Mouse (Mus musculus) thymus, adult 2 months (tissue): ENCODE measurements around the gene Por. TPM values are rescaled to one million over a fixed set of nuclear protein-coding genes. Genes with fewer than 3 reads are reported as not detected.

ENCODE experiments used
- DNase-seq: peaks from one replicate; pipeline ENCODE4 v3.0.0; 2021
- H3K27ac ChIP-seq: fragments of 200-500 bp; 2 replicates; pipeline ENCODE4 v1.5.1; 2012; ENCODE audit warnings: low read length, control low read depth; ENCODE audit not compliant: control insufficient read depth, insufficient read depth
- H3K27me3 ChIP-seq: fragments of 200-500 bp; 2 replicates; pipeline ENCODE4 v1.6.1; 2012; ENCODE audit warnings: mild to moderate bottlenecking, low read length, moderate library complexity, mixed read lengths; ENCODE audit not compliant: control insufficient read depth, insufficient read depth
- H3K36me3 ChIP-seq: fragments of 200-500 bp; 2 replicates; pipeline ENCODE4 v1.6.1; 2012; ENCODE audit warnings: mild to moderate bottlenecking, low read length, moderate library complexity; ENCODE audit not compliant: control insufficient read depth, insufficient read depth
- H3K4me1 ChIP-seq: fragments of 200-500 bp; replicated peaks from 2 replicates; pipeline ENCODE4 v1.6.1; 2012; ENCODE audit warnings: low read length; ENCODE audit not compliant: control insufficient read depth, insufficient read depth
- H3K4me3 ChIP-seq: fragments of 200-500 bp; 2 replicates; pipeline ENCODE4 v1.5.1; 2012; ENCODE audit warnings: mild to moderate bottlenecking, low read length, control low read depth, moderate library complexity; ENCODE audit not compliant: control insufficient read depth, insufficient read depth
- CTCF ChIP-seq: fragments of 200-500 bp; IDR thresholded peaks from 2 replicates; pipeline ENCODE4 v1.5.1; 2012; ENCODE audit warnings: mild to moderate bottlenecking, control low read depth, low read length, moderate library complexity, borderline replicate concordance; ENCODE audit not compliant: control insufficient read depth, poor library complexity, insufficient read depth; ENCODE audit errors: extremely low read depth
- POLR2A ChIP-seq: fragments of 200-500 bp; IDR thresholded peaks from 2 replicates; pipeline ENCODE4 v1.6.1; 2012; ENCODE audit warnings: mild to moderate bottlenecking, low read length, control low read depth, moderate library complexity; ENCODE audit not compliant: control insufficient read depth, poor library complexity, insufficient read depth; ENCODE audit errors: extremely low read depth
- WGBS: fragments of 180-500 bp; shearing (Covaris S2); methylation state at CpG from one replicate; pipeline ENCODE4 v1.1.7; 2018; 5-methylcytosine and 5-hydroxymethylcytosine counted together
- polyA plus RNA-seq: library from polyadenylated mRNA; depleted of rRNA; stranded (reverse); fragments of >200 nt; gene quantifications from 2 replicates; pipeline ENCODE4 v1.2.3, GENCODE M21; 2012; rRNA removed

The Por gene
- polyA plus RNA-seq, 1 experiment: 132 TPM

DNA sequence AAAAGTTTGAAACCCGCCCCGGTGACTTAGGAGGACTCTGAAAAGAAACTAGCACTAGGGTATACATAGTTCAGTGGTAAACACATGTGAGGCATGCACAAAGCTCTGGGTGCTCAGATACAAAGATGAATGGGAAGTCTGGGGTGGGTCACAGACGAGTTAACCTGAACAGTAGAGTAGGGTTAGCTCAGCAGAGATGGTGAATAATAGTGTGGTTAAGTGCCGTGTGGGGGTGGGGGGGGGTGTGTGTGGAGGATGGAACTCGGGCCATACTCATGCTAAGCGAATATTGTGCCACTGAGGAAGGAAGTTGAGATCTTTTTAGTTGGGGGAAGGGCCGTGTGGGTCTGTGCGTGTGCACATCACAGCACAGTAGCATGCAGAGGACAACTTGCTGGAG is 110.5 kb downstream of the Por start:
- DNase-seq: no peak
- Histone ChIP-seq H3K4me3 (no peak overlapping the region), H3K36me3 (peaks cover 22% of the 10 kb centered on the region), H3K27ac (no peak overlapping the region), H3K27me3 (no peaks in the 10 kb centered on the region), H3K4me1 (peaks cover 16% of the 10 kb centered on the region)
- no peak for TF ChIP-seq CTCF
- TF ChIP-seq POLR2A: no peak
- WGBS: 28% methylated on average over 8 of the region's 8 CpGs

DNA sequence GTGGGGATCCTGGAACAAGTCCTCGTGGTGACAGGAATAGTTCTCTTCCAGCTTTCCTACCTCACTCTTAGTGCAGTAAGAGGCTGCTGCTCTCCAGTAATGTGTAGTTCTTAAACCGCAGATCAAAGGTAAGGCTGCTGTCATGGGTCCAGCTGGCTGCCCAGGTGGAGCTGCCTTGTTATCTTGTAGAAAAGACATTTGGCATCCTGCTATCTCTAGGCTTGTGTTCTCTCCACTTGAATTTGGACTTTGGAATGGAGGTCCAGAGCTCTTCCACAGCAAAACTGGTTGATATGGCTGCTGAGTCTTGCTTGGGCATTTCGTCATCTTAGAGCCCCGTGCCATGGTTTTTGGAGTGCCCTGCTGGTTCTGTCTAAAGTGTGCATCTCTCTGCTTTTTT is 113.1 kb downstream of the Por start:
- H3K4me3 ChIP-seq: no peak overlapping the region
- H3K36me3 ChIP-seq: peaks cover 47% of the 10 kb centered on the region
- H3K27ac ChIP-seq: no peak overlapping the region
- no peak for DNase-seq
- TF ChIP-seq POLR2A: no peak
- TF ChIP-seq CTCF: no peak
- H3K4me1 ChIP-seq: peaks cover 11% of the 10 kb centered on the region
- 97% methylated on average over 4 of the region's 4 CpGs for WGBS
- no peaks in the 10 kb centered on the region for H3K27me3 ChIP-seq

Other genes starting within 250 kb of the Por start
- 9.9 and 11.8 TPM in 2 replicates for gene Hip1, start 124.9 kb upstream of the Por start, polyA plus RNA-seq
- not detected in 2 replicates for gene Ccl26, start 106.5 kb upstream of the Por start, polyA plus RNA-seq
- gene Ccl24, start 97.0 kb upstream of the Por start, polyA plus RNA-seq: 3.0 and 3.1 TPM in 2 replicates
- 36.5 and 39.5 TPM in 2 replicates for gene Rhbdd2, start 37.4 kb upstream of the Por start, polyA plus RNA-seq
- 31.0 and 37.7 TPM in 2 replicates for gene Tmem120a, start 74.4 kb downstream of the Por start, polyA plus RNA-seq
- 0.33 and 0.57 TPM in 2 replicates for gene Styxl1, start 108.4 kb downstream of the Por start, polyA plus RNA-seq
- gene Mdh2, start 108.4 kb downstream of the Por start, polyA plus RNA-seq: 619 and 638 TPM in 2 replicates
- gene Srrm3, start 136.9 kb downstream of the Por start, polyA plus RNA-seq: 0.06 and 0.28 TPM in 2 replicates
- 73.6 and 96.8 TPM in 2 replicates for gene Hspb1, start 217.9 kb downstream of the Por start, polyA plus RNA-seq